Mouse (Mus musculus) liver, embryonic 13.5 days (tissue): Measurements from ENCODE around the gene Ppm1b. TPM values are rescaled to one million over a fixed set of nuclear protein-coding genes. Genes with fewer than 3 reads are reported as not detected.

Experiments
- ATAC-seq: fragments of 200-750 bp; cut with Nextera tagmentation; 2 replicates; pipeline ENCODE4 v1.8.0; 2017; ENCODE audit warnings: low read depth, mild to moderate bottlenecking, moderate number of reproducible peaks, moderate library complexity
- DNase-seq: peaks from one replicate; pipeline ENCODE4 v3.0.0; 2022
- H3K27ac ChIP-seq: fragments of 300-500 bp; sonication (generic); 2 replicates; pipeline ENCODE4 v1.5.1; 2015; ENCODE audit warnings: moderate library complexity, mild to moderate bottlenecking, inconsistent platforms
- H3K27me3 ChIP-seq: fragments of 300-500 bp; sonication (generic); 2 replicates; pipeline ENCODE4 v1.6.1; 2015; ENCODE audit warnings: mild to moderate bottlenecking, inconsistent platforms
- H3K36me3 ChIP-seq: fragments of 300-500 bp; sonication (generic); 2 replicates; pipeline ENCODE4 v1.6.1; 2015; ENCODE audit warnings: mild to moderate bottlenecking, inconsistent platforms
- H3K4me1 ChIP-seq: fragments of 300-500 bp; sonication (generic); replicated peaks from 2 replicates; pipeline ENCODE4 v1.6.1; 2015; ENCODE audit warnings: inconsistent platforms
- H3K4me2 ChIP-seq: fragments of 300-500 bp; sonication (generic); 2 replicates; pipeline ENCODE4 v1.6.1; 2015; ENCODE audit warnings: inconsistent platforms, mild to moderate bottlenecking, moderate library complexity
- H3K4me3 ChIP-seq: fragments of 300-500 bp; sonication (generic); replicated peaks from 2 replicates; pipeline ENCODE4 v1.5.1; 2015; ENCODE audit warnings: mild to moderate bottlenecking, inconsistent platforms
- H3K9ac ChIP-seq: fragments of 300-500 bp; sonication (generic); 2 replicates; pipeline ENCODE4 v1.6.1; 2015; ENCODE audit warnings: mild to moderate bottlenecking, inconsistent platforms
- H3K9me3 ChIP-seq: fragments of 300-500 bp; sonication (generic); replicated peaks from 2 replicates; pipeline ENCODE4 v1.6.1; 2016; ENCODE audit warnings: inconsistent platforms
- WGBS: fragments of 180-500 bp; shearing (Covaris S2); methylation state at CpG from one replicate; pipeline ENCODE4 v1.1.7; 2015; ENCODE audit not compliant: insufficient replicate concordance; 5-methylcytosine and 5-hydroxymethylcytosine counted together
- polyA plus RNA-seq: library from polyadenylated mRNA; unstranded; fragments of >200 nt; fragmentation: Nextera tagmentation; extraction: Ambion mirVana; gene quantifications from 2 replicates; pipeline ENCODE4 v1.2.1, GENCODE M21; 2015

Ppm1b gene
- polyA plus RNA-seq, 1 experiment from 2014 or later = 47.2 TPM

DNA sequence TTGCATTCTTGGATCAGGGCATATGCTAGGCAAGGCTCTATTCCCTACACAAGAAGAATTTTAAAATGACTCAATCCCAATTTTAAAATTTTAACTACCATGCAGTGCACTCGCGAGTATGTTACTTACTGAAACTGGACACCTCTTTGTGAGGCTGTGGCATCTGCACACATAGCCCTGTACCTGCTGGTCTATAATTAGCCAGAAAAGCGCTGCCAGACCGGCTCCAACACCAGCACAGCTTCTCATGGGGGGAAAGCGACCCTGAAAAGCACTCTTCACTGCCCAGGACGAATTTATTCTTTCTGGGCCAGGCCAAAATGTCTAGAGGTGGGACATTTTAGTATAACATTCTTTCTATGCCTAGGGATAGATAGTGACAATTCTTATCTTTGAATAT is 114.1 kb downstream of the Ppm1b start:
- Histone ChIP-seq H3K27ac (no peak overlapping the region), H3K36me3 (peaks cover 30% of the 10 kb centered on the region), H3K4me1 (no peaks in the 10 kb centered on the region), H3K4me2 (no peak overlapping the region), H3K4me3 (no peak overlapping the region), H3K9me3 (no peaks in the 10 kb centered on the region), H3K27me3 (no peaks in the 10 kb centered on the region), H3K9ac (no peak overlapping the region)
- 73% methylated on average over 6 of the region's 6 CpGs for WGBS
- no peak for DNase-seq
- ATAC-seq = no peak

DNA sequence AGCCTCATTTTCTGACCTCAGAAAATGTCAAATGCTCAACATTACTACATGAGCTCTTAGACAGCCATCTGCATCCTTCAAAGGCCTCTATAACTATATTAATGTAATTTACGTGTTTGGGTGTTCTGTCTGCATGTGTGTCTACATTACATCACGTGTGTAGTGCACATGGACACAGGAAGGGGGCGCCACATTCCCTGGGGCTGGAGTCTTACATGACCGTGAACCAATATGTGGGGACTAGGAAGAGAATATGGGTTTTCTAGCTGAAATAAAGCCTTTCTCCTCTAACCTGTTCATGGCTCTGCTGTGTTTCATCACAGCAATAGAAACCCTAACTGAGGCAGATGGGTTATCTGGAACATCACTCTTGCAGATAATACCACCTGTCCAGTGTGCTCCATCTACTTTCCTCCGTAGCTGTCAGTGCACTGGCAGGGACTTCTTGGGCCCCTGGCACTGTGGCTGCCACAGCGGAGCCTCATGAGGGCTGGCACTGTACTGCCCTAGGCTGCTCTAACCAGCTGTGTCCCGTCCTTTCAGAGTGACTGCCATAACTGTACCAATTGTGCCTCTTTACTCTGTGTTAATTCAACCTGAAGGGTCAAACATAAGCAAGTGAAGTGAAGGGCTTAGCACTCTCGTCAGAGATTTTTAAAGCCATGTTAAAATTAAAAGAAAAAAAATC is 114.7 kb downstream of the Ppm1b start:
- Histone ChIP-seq H3K27me3 (no peaks in the 10 kb centered on the region), H3K27ac (no peak overlapping the region), H3K36me3 (peaks cover 25% of the 10 kb centered on the region), H3K9me3 (no peaks in the 10 kb centered on the region), H3K4me1 (no peaks in the 10 kb centered on the region), H3K9ac (no peak overlapping the region), H3K4me3 (no peak overlapping the region), H3K4me2 (no peak overlapping the region)
- ATAC-seq (no peak), DNase-seq (no peak)
- WGBS = 78% methylated on average over 8 of the region's 8 CpGs

DNA sequence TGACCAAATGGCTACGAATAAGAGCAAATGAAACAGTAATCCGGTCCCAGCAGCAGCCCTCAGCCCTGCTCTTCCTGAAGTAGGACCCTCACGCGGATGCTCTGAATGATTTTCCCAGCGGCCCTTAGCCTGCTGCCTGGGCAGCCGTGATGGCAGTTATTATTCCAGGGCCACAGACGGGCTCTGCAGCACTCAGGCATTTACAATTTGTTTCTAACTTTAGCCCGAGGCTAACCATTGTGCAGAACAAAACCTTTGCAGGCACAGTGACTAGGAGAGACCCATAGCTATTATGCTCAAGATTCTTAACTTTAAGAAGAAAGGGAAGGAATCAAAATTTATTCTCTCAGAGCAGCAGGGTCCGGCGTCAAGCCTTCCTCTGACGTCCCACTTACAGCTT is 115.8 kb downstream of the Ppm1b start:
- H3K36me3 ChIP-seq = peaks cover 21% of the 10 kb centered on the region
- H3K9me3 ChIP-seq = no peaks in the 10 kb centered on the region
- no peak for DNase-seq
- H3K4me1 ChIP-seq = no peaks in the 10 kb centered on the region
- no peak for ATAC-seq
- WGBS = 80% methylated on average over 11 of the region's 11 CpGs
- H3K27me3 ChIP-seq = no peaks in the 10 kb centered on the region
- no peak overlapping the region for H3K9ac ChIP-seq
- H3K27ac ChIP-seq = no peak overlapping the region
- no peak overlapping the region for H3K4me2 ChIP-seq
- no peak overlapping the region for H3K4me3 ChIP-seq

DNA sequence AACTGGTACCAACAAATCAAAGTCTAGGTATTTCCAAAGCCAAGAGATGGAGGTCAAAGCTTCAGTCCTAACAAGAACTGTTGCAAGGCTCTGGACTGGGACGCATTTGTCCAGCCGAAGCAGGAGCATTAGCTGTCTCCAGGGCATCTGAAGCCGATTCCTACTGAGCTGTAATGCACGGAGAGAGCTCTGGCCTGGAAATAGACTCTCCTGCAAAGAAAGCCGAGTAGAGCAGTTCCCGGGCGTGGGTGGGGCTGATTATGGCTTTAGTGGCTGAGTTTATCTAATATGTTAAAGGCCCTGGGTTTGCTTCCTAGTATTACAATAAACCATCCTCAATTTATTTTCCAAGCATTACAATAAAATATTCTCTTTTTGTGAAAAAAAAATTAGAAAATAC is 116.7 kb downstream of the Ppm1b start:
- DNase-seq (no peak), ATAC-seq (no peak)
- Histone ChIP-seq H3K4me3 (no peak overlapping the region), H3K4me1 (no peaks in the 10 kb centered on the region), H3K36me3 (peaks cover 17% of the 10 kb centered on the region), H3K9me3 (no peaks in the 10 kb centered on the region), H3K9ac (no peak overlapping the region), H3K4me2 (no peak overlapping the region), H3K27ac (no peak overlapping the region), H3K27me3 (no peaks in the 10 kb centered on the region)
- 67% methylated on average over 7 of the region's 7 CpGs for WGBS

Other genes starting within 250 kb of the Ppm1b start
- 42.1 and 52.3 TPM in 2 replicates for gene Lrpprc, start 166.0 kb upstream of the Ppm1b start, polyA plus RNA-seq
- gene Slc3a1, start 71.6 kb downstream of the Ppm1b start, polyA plus RNA-seq = 0.18 and 0.54 TPM in 2 replicates
- gene Prepl, start 133.5 kb downstream of the Ppm1b start, polyA plus RNA-seq = 8.2 and 10.1 TPM in 2 replicates
- 3.9 and 5.0 TPM in 2 replicates for gene Camkmt, start 133.8 kb downstream of the Ppm1b start, polyA plus RNA-seq